Mouse (Mus musculus) megakaryocyte-erythroid progenitor cell, adult 5-6 weeks (primary cell): ENCODE data around the gene Lmtk2. TPM values are rescaled to one million over a fixed set of nuclear protein-coding genes. Genes with fewer than 3 reads are reported as not detected.

Experiments
- total RNA-seq, 2 experiments: library from RNA; stranded (forward) in 1 of 2; stranded (reverse) in 1 of 2; fragments of 200-1000, 215-1000 nt in 1 of 2; fragments of >200 nt in 1 of 2; fragmentation: Nextera tagmentation in 1 of 2; gene quantifications; 2 replicates each; pipeline ENCODE4 v1.2.3; 2014 to 2017

The Lmtk2 gene
- total RNA-seq, 2 experiments from 2014 or later: 12.2 to 22.1 TPM

Other genes with a start within 250 kb of the Lmtk2 start
- gene Ankrd61, start 202.8 kb upstream of the Lmtk2 start, total RNA-seq (2014; fragmentation: Nextera tagmentation): 1.6 TPM in 1 of 2 replicates, not detected in the other
- not detected in 2 replicates for gene Ankrd61, start 202.8 kb upstream of the Lmtk2 start, total RNA-seq (2017)
- 81.7 and 111 TPM in 2 replicates for gene Aimp2, start 190.6 kb upstream of the Lmtk2 start, total RNA-seq (2014; fragmentation: Nextera tagmentation)
- 96.0 and 132 TPM in 2 replicates for gene Aimp2, start 190.6 kb upstream of the Lmtk2 start, total RNA-seq (2017)
- 20.5 and 35.7 TPM in 2 replicates for gene Pms2, start 190.5 kb upstream of the Lmtk2 start, total RNA-seq (2014; fragmentation: Nextera tagmentation)
- 39.9 and 41.4 TPM in 2 replicates for gene Pms2, start 190.5 kb upstream of the Lmtk2 start, total RNA-seq (2017)
- not detected in 2 replicates for gene Gm42421, start 172.3 kb upstream of the Lmtk2 start, total RNA-seq (2014; fragmentation: Nextera tagmentation)
- gene Gm42421, start 172.3 kb upstream of the Lmtk2 start, total RNA-seq (2017): not detected in 2 replicates
- 0.98 and 1.8 TPM in 2 replicates for gene Rsph10b, start 167.4 kb upstream of the Lmtk2 start, total RNA-seq (2014; fragmentation: Nextera tagmentation)
- gene Rsph10b, start 167.4 kb upstream of the Lmtk2 start, total RNA-seq (2017): not detected in 2 replicates
- 72.5 and 74.1 TPM in 2 replicates for gene Ccz1, start 85.6 kb upstream of the Lmtk2 start, total RNA-seq (2014; fragmentation: Nextera tagmentation)
- gene Ccz1, start 85.6 kb upstream of the Lmtk2 start, total RNA-seq (2017): 91.1 and 98.6 TPM in 2 replicates
- gene Ocm, start 73.8 kb upstream of the Lmtk2 start, total RNA-seq (2014; fragmentation: Nextera tagmentation): not detected in 2 replicates
- gene Ocm, start 73.8 kb upstream of the Lmtk2 start, total RNA-seq (2017): not detected in 2 replicates
- not detected in 2 replicates for gene Bhlha15, start 89.8 kb downstream of the Lmtk2 start, total RNA-seq (2014; fragmentation: Nextera tagmentation)
- gene Bhlha15, start 89.8 kb downstream of the Lmtk2 start, total RNA-seq (2017): 0.05 TPM in 1 of 2 replicates, not detected in the other
- gene Tecpr1, start 123.2 kb downstream of the Lmtk2 start, total RNA-seq (2014; fragmentation: Nextera tagmentation): 3.8 and 9.4 TPM in 2 replicates
- 1.7 and 5.1 TPM in 2 replicates for gene Tecpr1, start 123.2 kb downstream of the Lmtk2 start, total RNA-seq (2017)
- gene Bri3, start 144.0 kb downstream of the Lmtk2 start, total RNA-seq (2014; fragmentation: Nextera tagmentation): 29.3 and 44.6 TPM in 2 replicates
- 11.2 and 17.9 TPM in 2 replicates for gene Bri3, start 144.0 kb downstream of the Lmtk2 start, total RNA-seq (2017)